Mouse (Mus musculus): ENCODE measurements around the gene Gpr82. TPM values are rescaled to one million over a fixed set of nuclear protein-coding genes. Genes with fewer than 3 reads are reported as not detected.

The Gpr82 gene
- under 1 TPM in 1 of 2 experiments, not detected in 1; 0.53 TPM for polyA plus RNA-seq (2017; shearing (Covaris generic))

GRCm38 (mm10) chrX:13661063-13661462 is at the start of gene Gpr82:
Gene Gpr82, plus strand, starts transcription at chrX:13661363.
- ATAC-seq, result no peak

GRCm38 (mm10) chrX:13612115-13612514 is 49.0 kb upstream of the Gpr82 start:
- no peak for ATAC-seq

GRCm38 (mm10) chrX:13616726-13617125 is 44.4 kb upstream of the Gpr82 start:
- ATAC-seq, result no peak

- ATAC-seq, result no peak
Observed at GRCm38 (mm10) chrX:13617294-13617693, 43.9 kb upstream of the Gpr82 start.

- peak; percentile 25 for ATAC-seq
Observed at GRCm38 (mm10) chrX:13618476-13618875, 42.7 kb upstream of the Gpr82 start.

- no peak for ATAC-seq
Observed at GRCm38 (mm10) chrX:13621473-13621872, 39.7 kb upstream of the Gpr82 start.

- peak; percentile 59 for ATAC-seq
Observed at GRCm38 (mm10) chrX:13622654-13623053, 38.5 kb upstream of the Gpr82 start.

GRCm38 (mm10) chrX:13631599-13632283 is 29.4 kb upstream of the Gpr82 start, which contains the start of gene Gpr34:
Gene Gpr34, plus strand, starts transcription at chrX:13632089.
- no peak for ATAC-seq

- ATAC-seq, result no peak
Observed at GRCm38 (mm10) chrX:13636398-13636797, 24.8 kb upstream of the Gpr82 start.

- ATAC-seq, result no peak
Observed at GRCm38 (mm10) chrX:13638894-13639293, 22.3 kb upstream of the Gpr82 start.

- ATAC-seq, result no peak
Observed at GRCm38 (mm10) chrX:13651889-13652288, 9.3 kb upstream of the Gpr82 start.

- peak; percentile 62 for ATAC-seq
Observed at GRCm38 (mm10) chrX:13652291-13652690, 8.9 kb upstream of the Gpr82 start.

- ATAC-seq, result peak; percentile 32
Observed at GRCm38 (mm10) chrX:13655005-13655421, 6.2 kb upstream of the Gpr82 start.

GRCm38 (mm10) chrX:13655906-13656305 is 5.3 kb upstream of the Gpr82 start:
- peak; percentile 34 for ATAC-seq

- no peak for ATAC-seq
Observed at GRCm38 (mm10) chrX:13656721-13657120, 4.4 kb upstream of the Gpr82 start.

- ATAC-seq, result no peak
Observed at GRCm38 (mm10) chrX:13658616-13659140, 2.5 kb upstream of the Gpr82 start.

GRCm38 (mm10) chrX:13659201-13659890 is 1.8 kb upstream of the Gpr82 start:
- no peak for ATAC-seq

GRCm38 (mm10) chrX:13668867-13669266 is 7.7 kb downstream of the Gpr82 start:
- ATAC-seq, result no peak

- no peak for ATAC-seq
Observed at GRCm38 (mm10) chrX:13670342-13670741, 9.2 kb downstream of the Gpr82 start.

- no peak for ATAC-seq
Observed at GRCm38 (mm10) chrX:13673001-13673400, 11.8 kb downstream of the Gpr82 start.

- no peak for ATAC-seq
Observed at GRCm38 (mm10) chrX:13681748-13682147, 20.6 kb downstream of the Gpr82 start.

- no peak for ATAC-seq
Observed at GRCm38 (mm10) chrX:13686589-13686988, 25.4 kb downstream of the Gpr82 start.

- ATAC-seq, result no peak
Observed at GRCm38 (mm10) chrX:13688356-13688755, 27.2 kb downstream of the Gpr82 start.

- ATAC-seq, result no peak
Observed at GRCm38 (mm10) chrX:13691865-13692264, 30.7 kb downstream of the Gpr82 start.

Measured in activated CD4-positive, CD25-positive, alpha-beta regulatory T cell, adult 4 months (primary cell).